Mouse (Mus musculus) inflammation-experienced regulatory T-cells, adult 6 months (primary cell): ENCODE data around the gene Erg28. TPM values are rescaled to one million over a fixed set of nuclear protein-coding genes. Genes with fewer than 3 reads are reported as not detected.

ENCODE experiments used
- ATAC-seq: one replicate; pipeline ENCODE4 v1.8.0; 2017
- polyA plus RNA-seq, 3 experiments: library from polyadenylated mRNA; unstranded; fragments of 100-300 nt; shearing (Covaris generic); gene quantifications; one replicate each; pipeline ENCODE4 v1.2.1; 2017

Erg28 gene
- polyA plus RNA-seq: 100 to 1,000 TPM; 134 to 173 (median 139) TPM

- ATAC-seq: peak; percentile 94
Measured at GRCm38 (mm10) chr12:85824438-85825264, at the start of gene Erg28, which contains the start of gene Ttll5. Gene Erg28, minus strand, starts transcription at chr12:85824550. Gene Ttll5, plus strand, starts transcription at chr12:85824659.

DNA sequence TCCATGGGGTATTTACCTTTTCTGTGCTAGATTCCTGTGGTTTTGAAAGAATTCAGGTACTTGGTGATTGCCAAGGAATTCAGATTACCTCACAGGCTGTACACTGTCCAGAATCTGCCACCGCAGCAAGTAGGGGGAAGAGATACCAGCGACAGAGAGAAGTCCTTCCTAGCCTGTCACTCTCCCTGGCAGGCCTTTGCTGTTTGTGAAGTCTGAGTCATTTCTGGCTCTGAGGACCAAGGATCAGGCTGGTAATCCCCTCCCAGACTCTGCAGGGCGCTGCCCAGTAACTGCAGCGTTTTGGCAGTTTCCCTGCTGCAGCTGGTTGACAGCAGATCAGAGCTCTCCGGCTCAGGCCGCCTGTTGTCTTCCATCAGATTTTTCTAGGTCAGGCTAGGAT lies 45.1 kb upstream of the Erg28 start:
- ATAC-seq: no peak

GRCm38 (mm10) chr12:85867125-85867524 lies 42.8 kb upstream of the Erg28 start:
- ATAC-seq: no peak

DNA sequence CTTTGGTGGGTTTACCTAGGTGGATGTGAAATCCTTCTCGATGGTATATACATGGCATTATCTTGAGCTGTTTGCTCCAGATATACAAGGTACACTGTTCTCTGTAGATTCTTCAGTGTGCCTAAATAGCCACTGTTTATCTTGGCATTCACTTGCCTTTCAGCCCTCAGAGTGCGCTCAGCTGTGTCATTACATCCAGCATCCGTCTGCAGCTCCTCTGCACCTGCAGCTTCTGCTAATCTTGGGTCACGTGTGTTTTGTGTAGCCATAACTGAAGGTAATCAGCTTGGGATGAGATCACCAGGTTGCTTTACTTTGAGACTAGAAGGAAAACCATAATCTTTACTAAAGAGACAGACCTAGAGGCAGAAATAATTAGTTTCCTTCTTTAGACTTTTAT lies 42.3 kb upstream of the Erg28 start:
- ATAC-seq: no peak

DNA sequence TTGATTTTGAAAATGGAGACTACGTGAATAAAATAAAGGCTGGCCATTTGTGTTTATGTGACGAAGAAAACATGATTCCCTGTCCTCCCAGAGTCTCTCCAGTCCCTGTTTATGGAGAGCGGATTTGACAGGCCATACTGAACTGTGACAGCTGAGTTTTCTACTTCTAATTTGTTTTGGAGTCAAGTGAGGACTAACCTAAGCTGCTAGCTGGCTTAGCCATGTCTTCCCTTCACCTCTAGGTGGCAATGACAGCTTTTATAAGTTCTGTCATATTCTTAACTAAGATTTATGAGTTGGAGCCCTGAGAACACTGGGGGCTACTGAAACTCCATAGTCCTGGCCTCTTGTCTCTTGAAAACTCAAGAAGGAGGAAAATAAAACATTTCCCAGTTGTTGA lies 41.2 kb upstream of the Erg28 start:
- no peak for ATAC-seq

DNA sequence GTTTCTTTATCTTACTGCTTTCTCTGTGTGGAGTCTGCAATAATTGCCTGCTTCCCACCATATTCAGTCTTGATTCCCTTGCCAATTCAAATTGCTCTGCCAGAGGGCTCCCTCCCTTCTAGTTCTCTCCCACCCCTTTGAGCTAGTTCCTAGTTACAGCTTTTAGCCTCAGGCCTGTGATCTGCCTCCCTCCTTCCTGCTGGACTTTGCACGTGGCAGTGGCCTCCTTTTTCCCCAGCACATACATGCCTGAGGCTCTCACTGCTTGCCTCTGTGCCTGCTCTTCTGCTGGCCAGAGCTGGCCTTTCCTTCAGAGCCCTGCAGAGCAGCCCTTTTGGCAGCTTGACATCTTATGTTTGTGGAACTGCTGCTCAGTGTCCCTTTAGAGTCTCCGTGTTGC lies 38.2 kb upstream of the Erg28 start:
- no peak for ATAC-seq

GRCm38 (mm10) chr12:85859511-85860189 lies 35.3 kb upstream of the Erg28 start:
- ATAC-seq: no peak

- no peak for ATAC-seq
Measured at GRCm38 (mm10) chr12:85859111-85859510, 34.8 kb upstream of the Erg28 start.

- no peak for ATAC-seq
Measured at GRCm38 (mm10) chr12:85857300-85857699, 33.0 kb upstream of the Erg28 start.

- ATAC-seq: no peak
Measured at GRCm38 (mm10) chr12:85854271-85854670, 29.9 kb upstream of the Erg28 start.

- ATAC-seq: no peak
Measured at GRCm38 (mm10) chr12:85853836-85854235, 29.5 kb upstream of the Erg28 start.

DNA sequence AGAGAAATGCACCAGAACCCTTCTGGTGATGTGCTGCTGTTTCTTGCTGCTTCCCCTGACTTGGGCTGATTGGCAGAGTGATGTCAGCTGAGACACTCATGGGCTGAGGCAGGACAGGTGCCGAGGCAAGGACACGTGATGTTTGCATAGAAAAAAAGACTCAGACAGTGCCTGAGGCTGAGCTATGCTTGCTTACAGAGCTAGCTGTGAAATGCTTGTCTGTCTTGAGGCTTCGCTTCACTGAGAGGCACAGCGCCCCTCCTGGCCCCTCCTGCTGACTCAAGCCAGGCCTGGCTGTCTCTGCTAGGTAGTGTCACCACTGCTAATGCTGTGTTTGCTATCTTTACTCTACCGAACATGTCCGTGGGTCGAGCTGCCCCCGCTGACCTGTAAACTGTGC lies 26.3 kb upstream of the Erg28 start:
- no peak for ATAC-seq

GRCm38 (mm10) chr12:85848164-85848958 lies 24.0 kb upstream of the Erg28 start:
- no peak for ATAC-seq

- ATAC-seq: peak; percentile 63
Measured at GRCm38 (mm10) chr12:85839371-85840000, 15.1 kb upstream of the Erg28 start.

DNA sequence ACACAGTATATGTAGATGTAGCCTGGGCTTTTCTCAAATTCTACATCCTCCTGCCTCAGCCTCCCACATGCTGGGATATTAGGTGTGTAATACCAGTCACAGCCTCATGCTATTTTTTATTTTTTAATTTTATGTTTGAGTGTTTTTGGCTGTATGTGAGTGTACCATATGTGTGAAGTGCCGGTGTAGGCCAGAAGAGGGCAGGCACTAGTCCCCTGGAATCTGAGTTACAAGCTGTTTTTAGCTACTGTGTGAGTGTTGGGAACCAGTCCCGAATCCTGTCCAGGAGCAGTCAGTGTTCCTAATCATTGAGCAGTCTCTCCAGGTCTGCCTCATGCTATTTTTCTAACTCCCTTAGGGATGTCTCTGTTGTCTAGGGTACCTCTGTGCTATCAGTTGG lies 13.4 kb upstream of the Erg28 start:
- no peak for ATAC-seq

DNA sequence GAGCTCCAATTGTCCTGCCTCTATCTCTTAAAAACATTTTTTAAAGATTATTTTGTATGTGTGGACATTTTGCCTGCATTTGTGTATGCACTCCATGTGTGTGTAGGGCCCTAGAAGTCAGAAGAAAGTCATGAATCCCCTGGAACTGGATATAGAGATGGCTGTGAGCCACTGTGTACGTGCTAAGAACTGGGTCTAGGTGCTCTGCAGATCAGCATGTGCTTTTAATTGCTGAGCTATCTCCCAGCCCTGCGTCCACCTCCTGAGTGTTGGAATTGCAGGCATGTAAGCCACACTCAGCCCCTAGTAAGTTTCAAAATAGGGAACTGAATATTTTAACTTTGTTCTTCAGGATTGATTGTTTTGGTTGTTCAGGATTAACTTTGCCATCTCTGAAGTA lies 10.2 kb upstream of the Erg28 start:
- no peak for ATAC-seq

DNA sequence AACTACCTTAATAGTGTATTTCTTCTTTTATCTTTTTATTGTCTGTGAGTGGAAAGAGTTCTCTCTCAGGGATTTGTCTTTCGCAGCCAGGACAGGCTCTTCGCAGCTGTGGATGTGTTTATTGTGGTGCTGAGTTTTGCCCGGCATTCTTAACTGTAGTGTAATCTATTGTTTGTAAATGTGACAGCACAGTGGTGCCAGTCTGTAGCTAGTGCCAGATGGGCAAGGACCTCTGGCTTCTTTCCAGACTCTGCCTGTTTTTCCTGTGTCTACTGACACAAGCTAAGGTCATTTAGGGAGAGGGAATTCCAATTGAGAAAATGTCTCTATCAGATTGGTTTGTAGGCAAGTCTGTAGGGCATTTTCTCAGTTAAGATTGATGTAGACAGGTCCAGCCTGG lies 6.3 kb upstream of the Erg28 start:
- no peak for ATAC-seq

GRCm38 (mm10) chr12:85829866-85830265 lies 5.5 kb upstream of the Erg28 start:
- no peak for ATAC-seq

DNA sequence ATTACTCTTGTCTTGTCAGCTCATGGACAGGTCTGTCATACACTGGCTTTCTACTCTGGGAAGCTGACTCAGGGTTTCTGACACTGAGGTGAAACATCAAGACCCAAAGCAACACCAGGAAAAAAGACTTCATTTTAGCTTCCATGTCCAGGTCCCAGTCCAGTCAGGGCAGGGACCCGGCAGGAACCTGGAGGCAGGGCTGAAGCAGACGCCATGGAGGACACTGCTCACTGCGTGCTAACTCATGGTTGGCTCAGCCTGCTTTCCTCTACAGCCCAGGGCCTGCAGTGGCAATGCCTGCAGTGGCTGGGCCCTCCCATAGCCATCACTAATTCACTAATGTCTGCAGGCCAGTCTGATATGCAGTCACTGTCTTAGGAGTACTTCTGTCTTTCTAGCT lies 4.5 kb upstream of the Erg28 start:
- no peak for ATAC-seq

DNA sequence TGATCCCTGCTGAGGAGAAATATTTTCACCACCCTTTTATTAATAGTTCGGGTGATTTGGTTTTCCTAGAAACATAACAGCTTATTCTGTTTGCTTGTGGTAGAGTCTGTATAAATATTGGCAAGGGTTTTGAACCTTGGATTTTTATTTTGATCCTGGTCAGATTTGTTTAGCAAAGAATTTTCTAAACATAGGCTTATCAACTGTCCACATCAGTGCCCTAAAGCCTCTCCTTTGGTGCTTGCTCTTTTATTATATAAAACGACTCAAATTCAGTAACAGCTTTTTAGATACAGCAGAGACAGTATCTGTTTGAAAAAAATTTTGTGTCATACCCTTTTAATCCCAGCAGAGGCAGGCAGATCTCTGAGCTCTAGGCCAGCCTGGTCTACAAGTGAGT lies 1.5 kb upstream of the Erg28 start:
- ATAC-seq: no peak

DNA sequence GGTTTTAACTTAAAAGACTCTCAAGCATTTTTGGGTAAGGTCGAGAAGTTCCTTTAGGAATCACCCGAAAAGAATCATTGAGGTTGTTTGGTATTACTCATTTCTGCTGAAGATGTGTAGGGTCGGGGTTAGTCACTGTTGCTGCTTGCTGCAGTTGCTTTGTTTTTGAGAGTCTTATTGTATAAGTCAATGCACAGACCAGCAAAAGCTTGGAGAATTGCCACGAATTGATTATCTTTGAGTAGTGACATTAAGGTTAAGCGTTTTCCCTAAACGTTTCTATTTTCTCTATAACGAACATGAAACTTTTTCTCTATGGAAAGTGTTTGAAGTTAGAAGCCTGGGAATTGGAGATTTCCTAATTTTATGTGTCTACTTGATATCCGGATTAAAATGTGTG lies 1.0 kb upstream of the Erg28 start:
- no peak for ATAC-seq

DNA sequence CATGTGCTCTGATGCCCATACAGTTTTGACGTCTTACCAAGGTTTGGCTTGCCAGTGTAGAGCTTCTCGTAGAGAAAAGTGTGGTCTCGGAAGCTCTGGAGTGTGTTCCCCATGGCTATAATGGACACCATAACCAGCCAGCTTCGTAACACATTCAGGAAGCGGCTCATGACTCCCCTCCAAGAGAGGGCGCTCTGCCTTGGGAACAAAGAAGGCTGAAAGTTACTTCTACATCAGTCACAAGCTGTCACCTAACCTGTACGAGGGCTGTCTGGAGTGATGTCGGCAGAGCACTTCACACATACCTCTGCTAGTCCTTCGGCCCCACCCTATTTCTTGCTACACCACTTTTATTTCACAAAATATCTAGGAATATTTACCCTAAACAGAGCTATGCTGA lies 2.3 kb downstream of the Erg28 start:
- ATAC-seq: no peak

- no peak for ATAC-seq
Measured at GRCm38 (mm10) chr12:85813599-85813998, 10.8 kb downstream of the Erg28 start.
